Comparison of ENCODE assay signal across 9 mouse cellular contexts in genomic region chr17:83772711-83773110, GRCm38 (mm10).
A peak's percentile ranks its signal among the peaks of the same experiment; 100 is the strongest.
DNase-seq lines count a peak whose midpoint lies in the region; ATAC-seq and TF ChIP-seq lines count a peak whose summit lies in the region.
"Had no signal": no experiment of that assay in that cellular context is flagged by ENCODE, and none has a peak within 500 bp of the region (broad histone marks: within the 10 kb centered on the region; RNA-seq: fewer than 3 reads in every experiment).

No protein-coding gene starts in this region.

- H3K9ac ChIP-seq in kidney, postnatal 0 days (ENCODE audit: low read depth, low read length): no peak overlapping the region
- no peak overlapping the region for H3K9ac ChIP-seq in embryonic facial prominence, embryonic 14.5 days (ENCODE audit: low read depth, low read length)

- peak; percentile 54 for DNase-seq in kidney, postnatal 0 days (ENCODE audit: low spot score)
- DNase-seq in kidney, adult 9 months: no peak
- DNase-seq in embryonic facial prominence, embryonic 14.5 days (ENCODE audit: low spot score): peak; percentile 41
- peak; percentile 11 for DNase-seq in lung, postnatal 10 days
- DNase-seq in splenic B cell, adult 2 months (ENCODE audit: low read depth, low spot score): peak; percentile 85
- no peak for DNase-seq in cerebellum, adult 18-20 months
- no peak for DNase-seq in right cerebral cortex, postnatal 36 days (ENCODE audit: low spot score in 2 of 2)
- no peak for DNase-seq in adrenal gland, adult 2 months

- H3K4me1 ChIP-seq in kidney, postnatal 0 days (replicated peaks; ENCODE audit: insufficient read depth, low read length): no peaks in the 10 kb centered on the region
- H3K4me1 ChIP-seq in embryonic facial prominence, embryonic 14.5 days (ENCODE audit: control insufficient read depth, insufficient read depth, low read length): no peaks in the 10 kb centered on the region

- no peak overlapping the region for H3K4me3 ChIP-seq in kidney, postnatal 0 days (replicated peaks; ENCODE audit: low read depth, low read length)
- no peak overlapping the region for H3K4me3 ChIP-seq in embryonic facial prominence, embryonic 14.5 days (ENCODE audit: low read depth, low read length)
- H3K4me3 ChIP-seq: myocyte had no signal

- H3K4me2 ChIP-seq in kidney, postnatal 0 days (ENCODE audit: low read length): no peak overlapping the region
- no peak overlapping the region for H3K4me2 ChIP-seq in embryonic facial prominence, embryonic 14.5 days (ENCODE audit: low read depth, low read length)

- H3K27me3 ChIP-seq in kidney, postnatal 0 days (ENCODE audit: insufficient read depth, low read length): no peaks in the 10 kb centered on the region
- H3K27me3 ChIP-seq in embryonic facial prominence, embryonic 14.5 days (replicated peaks; ENCODE audit: control insufficient read depth, insufficient read depth, low read length): no peaks in the 10 kb centered on the region
- H3K27me3 ChIP-seq in splenic B cell, adult 2 months (ENCODE audit: control insufficient read depth, insufficient read depth, low read length, poor library complexity, severe bottlenecking): no peaks in the 10 kb centered on the region

- no peaks in the 10 kb centered on the region for H3K9me3 ChIP-seq in kidney, postnatal 0 days (replicated peaks; ENCODE audit: low read length)
- no peaks in the 10 kb centered on the region for H3K9me3 ChIP-seq in embryonic facial prominence, embryonic 14.5 days (ENCODE audit: control insufficient read depth, low read length)

- 0 out of 2 replicates have a peak, but pooled peaks cover 3% of the 10 kb centered on the region for H3K36me3 ChIP-seq in kidney, postnatal 0 days (ENCODE audit: insufficient read depth, low read length)
- peaks cover 16% of the 10 kb centered on the region; the same call in 1 of the 2 replicates for H3K36me3 ChIP-seq in embryonic facial prominence, embryonic 14.5 days (ENCODE audit: control insufficient read depth, insufficient read depth, low read length)
- H3K36me3 ChIP-seq in splenic B cell, adult 2 months (ENCODE audit: control insufficient read depth, insufficient read depth, low read length, poor library complexity, severe bottlenecking): peaks cover 4% of the 10 kb centered on the region

- no peak overlapping the region for H3K27ac ChIP-seq in kidney, postnatal 0 days
- no peak overlapping the region for H3K27ac ChIP-seq in embryonic facial prominence, embryonic 14.5 days (replicated peaks; ENCODE audit: low read depth, low read length)

- WGBS in kidney, postnatal 0 days: 56% methylated on average over 8 of the region's 8 CpGs
- 53% methylated on average over 8 of the region's 8 CpGs for WGBS in embryonic facial prominence, embryonic 14.5 days

- no peak; the same call in 1 of the 2 replicates for ATAC-seq in kidney, postnatal 0 days (replicated peaks; ENCODE audit: low FRiP score, low read depth)
- peak; percentile 72 for ATAC-seq in embryonic facial prominence, embryonic 14.5 days (ENCODE audit: low read depth)

- peak; percentile 40; the same call in 1 of the 2 replicates for TF ChIP-seq CTCF in kidney, postnatal 0 days (IDR thresholded peaks at IDR 0.05; ENCODE audit: low read depth)

Comparison
In these comparisons a context has a peak if more than half of its experiments do, and no peak if none do; other contexts are left out.
1. DNase-seq: peak in kidney, postnatal 0 days (single experiment), embryonic facial prominence, embryonic 14.5 days (single experiment), lung, postnatal 10 days (single experiment) and splenic B cell, adult 2 months (single experiment); none in kidney, adult 9 months (single experiment), cerebellum, adult 18-20 months (0 of 2), right cerebral cortex, postnatal 36 days (0 of 2) and adrenal gland, adult 2 months (single experiment).